Mouse (Mus musculus) spleen, postnatal 36 days (tissue): ENCODE data around the gene Tspan31.
"Not testable (repeated sequence)": the region's sequence is repeated elsewhere in the genome, so short reads cannot be mapped to it uniquely, and the experiment has no call there.

Experiments
- DNase-seq, 2 experiments: peaks; one replicate each; pipeline ENCODE4 v3.0.0; 2022; ENCODE audit warnings: low spot score in 2 of 2, mixed read lengths in 1 of 2

Gene Tspan31

DNA sequence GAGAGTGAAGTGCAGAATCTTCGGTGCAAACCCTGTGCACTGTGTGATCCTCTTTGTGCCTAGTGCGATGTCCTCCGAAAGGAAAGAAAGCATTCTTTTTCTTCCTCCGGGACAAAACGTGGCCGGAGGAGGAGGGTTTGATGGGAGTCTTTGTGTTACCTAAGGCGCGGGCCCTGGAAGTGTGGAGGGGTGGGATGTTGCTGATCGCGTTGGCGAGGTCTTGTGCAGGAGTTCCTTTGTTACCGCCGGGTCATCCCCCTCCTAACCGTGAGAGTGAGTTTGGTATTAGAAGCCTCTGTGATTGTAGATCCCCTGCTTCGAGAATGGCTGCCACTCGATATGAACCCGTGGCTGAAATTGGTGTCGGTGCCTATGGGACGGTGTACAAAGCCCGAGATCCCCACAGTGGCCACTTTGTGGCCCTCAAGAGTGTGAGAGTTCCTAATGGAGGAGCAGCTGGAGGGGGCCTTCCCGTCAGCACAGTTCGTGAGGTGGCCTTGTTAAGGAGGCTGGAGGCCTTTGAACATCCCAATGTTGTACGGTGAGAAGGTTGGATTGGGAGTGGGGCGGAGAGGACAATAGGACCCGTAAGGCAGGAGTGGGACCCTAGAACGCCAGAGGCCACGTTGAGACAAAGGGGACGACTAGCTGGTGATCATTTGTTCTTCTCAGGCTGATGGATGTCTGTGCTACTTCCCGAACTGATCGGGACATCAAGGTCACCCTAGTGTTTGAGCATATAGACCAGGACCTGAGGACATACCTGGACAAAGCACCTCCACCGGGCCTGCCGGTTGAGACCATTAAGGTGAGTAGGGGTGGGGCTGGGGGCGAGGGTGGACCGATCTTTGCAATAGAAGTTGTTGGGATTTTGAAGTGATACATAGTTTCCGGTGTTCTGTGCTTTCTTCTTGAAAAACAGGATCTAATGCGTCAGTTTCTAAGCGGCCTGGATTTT is 5.9 kb downstream of the Tspan31 start:
- DNase-seq, result no peak

DNA sequence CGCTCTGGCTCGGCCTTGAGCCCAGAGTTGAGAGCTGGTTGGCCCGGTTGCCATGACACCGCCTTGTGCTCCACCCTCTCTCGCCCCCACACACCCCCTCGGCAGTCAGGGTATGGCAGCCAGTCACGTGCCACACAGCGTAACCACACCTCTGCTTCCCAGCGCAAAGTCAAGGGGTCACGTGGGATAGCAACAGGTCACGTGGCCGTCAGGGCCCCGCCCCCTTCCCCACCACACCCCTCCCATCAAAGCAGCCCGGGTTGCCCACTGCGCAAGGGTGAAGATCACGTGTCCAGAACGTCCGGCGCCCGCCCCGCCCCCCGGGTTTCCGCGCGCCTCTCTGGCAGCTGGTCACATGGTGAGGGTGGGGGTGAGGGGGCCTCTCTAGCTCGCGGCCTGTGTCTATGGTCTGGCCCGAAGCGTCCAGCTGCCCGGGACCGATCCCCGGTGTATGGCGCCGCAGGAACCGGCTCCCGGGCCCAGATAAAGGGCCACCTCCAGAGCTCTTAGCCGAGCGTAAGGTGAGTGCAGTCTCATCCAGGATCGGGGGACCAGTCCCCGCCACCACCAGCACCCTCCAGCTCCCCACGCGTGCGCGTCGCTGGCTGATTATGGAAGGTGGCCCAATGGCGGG is 6.7 kb downstream of the Tspan31 start, which contains the start of gene Cdk4:
Gene Cdk4, plus strand, starts transcription at position 296 of the 634 bp plus-strand sequence.
- peak; percentile 96 to 97 for DNase-seq

DNA sequence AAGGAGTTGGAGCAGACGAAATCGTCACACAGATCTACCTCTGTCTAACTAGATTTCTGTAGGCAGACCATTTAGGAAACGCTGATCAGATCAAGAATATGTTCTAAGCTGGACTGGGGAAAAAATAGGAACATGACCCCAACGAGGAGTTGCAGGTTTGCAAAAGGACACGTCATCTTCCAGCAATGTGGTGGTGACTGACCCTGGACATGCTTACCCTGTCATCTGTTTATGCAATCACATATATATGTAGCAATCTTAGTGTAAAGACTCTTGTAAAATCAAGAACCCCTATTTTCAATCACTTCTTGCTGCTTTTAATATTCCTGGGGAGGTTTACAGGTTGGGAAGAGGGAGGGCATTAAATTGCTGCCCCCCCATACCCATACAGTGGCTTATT is 7.6 kb downstream of the Tspan31 start:
- DNase-seq, result no peak

DNA sequence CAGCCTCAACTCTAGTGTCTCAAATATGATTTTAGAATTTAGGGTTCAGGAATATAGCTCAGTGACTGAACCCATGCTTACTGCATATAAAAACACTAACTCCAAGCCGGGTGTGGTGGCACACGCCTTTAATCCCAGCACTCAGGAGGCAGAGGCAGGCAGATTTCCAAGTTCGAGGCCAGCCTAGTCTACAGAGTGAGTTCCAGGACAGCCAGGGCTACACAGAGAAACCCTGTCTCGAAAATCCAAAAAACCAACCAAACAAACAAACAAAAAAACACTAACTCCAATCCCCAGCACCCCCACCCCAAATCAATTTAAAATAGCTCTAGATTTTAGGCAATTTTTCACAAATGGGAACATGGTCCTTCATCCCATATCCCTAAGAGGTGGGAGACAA is 8.0 kb downstream of the Tspan31 start:
- DNase-seq, result not testable (repeated sequence)

DNA sequence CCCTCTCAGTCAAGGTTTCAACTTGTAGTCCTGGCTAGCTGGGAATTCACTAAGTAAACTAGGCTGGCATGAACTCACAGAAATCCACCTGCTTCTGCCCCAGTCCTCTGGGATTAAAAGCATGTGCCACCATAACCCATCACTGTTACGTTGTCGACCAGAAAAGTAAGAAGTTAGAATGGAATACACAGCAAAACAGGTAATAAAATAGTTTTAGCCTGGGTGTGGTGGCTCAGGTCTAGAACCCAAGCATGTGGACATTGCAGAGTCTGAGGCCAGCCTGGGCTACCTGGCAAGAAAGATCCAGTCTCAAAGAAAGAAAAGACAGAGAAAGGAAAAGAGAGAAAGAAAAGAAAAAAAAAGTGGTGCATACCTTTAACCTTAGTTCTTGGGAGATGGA is 8.6 kb downstream of the Tspan31 start:
- DNase-seq, result no peak

DNA sequence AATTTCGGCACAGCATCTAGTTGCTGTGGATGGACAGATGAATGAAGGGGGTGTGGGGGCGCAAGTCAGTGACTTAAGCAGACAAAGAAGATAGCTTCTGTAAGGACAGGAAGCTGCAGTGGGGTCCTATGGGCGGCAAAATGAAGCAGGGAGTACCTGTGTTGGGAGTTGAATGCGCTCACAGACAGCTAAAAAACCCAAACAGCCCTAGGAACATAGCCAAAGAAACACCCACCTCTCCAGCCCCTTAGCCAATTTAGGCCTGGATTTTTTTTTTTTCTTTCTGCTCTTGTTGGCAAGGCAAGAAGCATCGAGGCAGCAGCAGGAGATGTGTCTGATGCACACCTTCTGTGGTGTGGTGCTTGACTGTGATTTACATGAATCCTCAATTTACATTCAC is 9.0 kb downstream of the Tspan31 start:
- no peak for DNase-seq

DNA sequence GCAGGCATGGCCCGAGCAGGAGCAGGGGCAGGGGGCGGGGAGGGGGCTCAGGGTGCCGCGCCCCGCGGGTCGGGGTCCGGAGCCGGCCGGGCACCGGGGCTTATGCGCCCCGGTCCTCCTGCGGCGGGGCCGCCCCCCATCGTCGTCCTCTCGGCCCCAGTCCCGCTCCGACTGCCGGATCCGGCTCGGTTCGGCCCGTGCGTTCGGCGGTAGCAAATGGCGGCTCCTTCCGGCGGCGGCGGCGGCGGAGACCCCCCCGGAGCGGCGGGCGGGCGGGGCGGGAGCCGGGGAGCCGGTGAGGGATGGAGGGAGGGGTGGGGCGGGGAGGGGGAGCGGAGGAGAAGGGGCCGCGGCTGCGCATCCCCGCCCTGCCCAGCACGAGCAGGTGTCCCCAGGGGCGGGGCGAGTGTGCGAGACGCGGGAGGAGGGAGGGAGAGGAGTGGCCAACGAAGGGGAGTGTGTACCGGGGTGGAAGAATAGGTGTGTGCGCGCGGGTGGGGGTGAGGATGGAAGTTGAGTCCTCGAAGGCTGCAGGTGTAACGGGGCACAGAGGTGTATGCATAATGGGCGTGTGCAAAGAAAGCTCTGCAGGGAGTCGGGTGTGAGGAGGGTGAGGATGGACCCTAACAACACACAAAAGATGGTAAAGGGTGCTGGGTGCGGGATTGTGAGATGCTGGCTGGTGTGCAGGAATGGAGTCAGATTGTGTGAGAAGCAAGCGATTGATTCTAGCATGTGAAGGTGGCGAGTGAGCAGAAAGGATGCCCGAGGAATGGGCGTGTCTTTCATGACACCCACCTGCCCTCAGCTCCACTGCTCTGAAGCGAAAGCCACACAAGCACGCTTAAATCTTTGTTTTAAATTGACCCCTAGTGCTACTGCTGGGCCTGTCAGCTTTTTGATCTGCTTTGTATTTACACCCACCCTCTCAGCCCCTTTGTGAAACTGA is 9.8 kb downstream of the Tspan31 start, which contains the start of gene March9:
Gene March9, minus strand, starts transcription at position 217 of the 949 bp plus-strand sequence.
- peak; percentile 79 to 83 for DNase-seq

DNA sequence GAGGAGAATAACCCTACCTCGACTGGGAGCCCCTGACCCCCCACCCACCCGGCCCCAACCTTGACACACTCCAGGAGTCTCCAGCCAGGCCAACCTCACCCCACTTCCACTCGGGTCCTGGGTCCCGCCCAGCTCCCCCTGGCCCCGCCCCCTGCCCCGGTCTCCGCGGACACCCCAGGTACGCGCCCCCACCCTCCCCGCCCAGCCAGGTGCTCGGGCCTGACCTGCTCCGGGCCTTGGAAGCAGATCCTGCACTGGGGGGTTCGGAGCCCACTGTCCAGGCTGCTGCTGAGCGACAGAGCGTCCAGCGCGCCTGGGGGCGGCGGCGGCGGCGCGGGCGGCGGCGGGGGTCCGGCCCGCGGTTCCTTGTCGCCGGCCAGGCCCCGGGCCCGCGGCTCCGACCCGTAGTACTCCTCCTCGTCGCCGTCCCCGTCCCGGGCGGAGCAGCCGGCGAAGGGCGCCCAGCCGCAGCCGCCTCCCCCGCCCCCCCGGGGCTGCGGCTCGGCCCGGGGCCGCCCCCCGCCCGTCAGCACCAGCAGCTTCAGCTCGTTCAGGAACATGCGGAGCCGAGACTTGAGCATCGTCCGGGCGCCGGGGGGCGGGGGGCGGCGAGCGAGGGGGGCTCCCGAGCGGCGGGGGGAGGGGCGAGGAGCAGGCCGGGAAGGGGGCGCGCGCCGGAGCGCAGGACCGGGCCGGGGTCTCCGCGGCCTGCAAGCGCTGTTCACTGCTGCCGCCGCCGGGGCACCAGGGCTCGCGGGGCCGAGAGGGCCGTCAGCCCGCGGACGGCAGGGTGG is 10.7 kb downstream of the Tspan31 start:
- no peak for DNase-seq

DNA sequence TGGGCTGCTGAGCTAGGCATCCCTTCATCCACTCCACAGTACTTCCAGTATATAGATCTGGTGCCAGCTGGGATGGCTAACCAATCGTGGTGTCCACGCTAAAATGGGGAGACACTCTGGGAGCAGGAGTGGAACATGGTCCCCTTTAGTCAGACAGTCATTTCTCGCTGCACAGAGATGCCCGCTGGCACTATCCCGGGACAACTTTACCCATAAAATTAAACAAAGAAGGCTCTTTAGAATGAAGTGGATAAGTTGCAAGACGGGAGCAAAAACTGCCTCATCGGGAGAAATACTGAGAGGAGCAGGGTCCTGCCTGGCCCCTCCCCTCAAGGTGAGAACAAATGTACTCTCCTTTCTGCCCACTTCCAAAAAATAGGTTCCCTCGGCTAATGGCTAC is 11.4 kb downstream of the Tspan31 start:
- DNase-seq, result no peak

DNA sequence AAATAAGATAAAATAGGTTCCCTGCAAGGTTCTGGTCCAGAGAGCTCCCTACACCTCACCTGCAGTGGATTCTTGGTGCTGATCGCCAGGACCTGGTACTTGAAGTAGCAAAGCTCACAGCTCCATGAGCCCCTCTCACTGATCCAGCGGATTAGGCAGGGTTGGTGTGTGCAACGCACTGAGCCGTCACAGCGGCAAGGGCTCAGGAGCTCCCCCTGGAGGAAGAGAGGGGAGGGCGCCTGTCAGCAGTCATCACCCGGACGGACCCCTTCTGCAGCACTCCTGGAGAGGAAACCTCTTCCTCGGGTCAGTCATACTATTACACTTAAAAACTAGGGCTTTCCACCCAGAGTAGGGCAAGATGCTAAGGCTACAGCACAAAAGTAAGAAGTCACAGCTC is 11.9 kb downstream of the Tspan31 start:
- DNase-seq, result peak; percentile 66 to 74

DNA sequence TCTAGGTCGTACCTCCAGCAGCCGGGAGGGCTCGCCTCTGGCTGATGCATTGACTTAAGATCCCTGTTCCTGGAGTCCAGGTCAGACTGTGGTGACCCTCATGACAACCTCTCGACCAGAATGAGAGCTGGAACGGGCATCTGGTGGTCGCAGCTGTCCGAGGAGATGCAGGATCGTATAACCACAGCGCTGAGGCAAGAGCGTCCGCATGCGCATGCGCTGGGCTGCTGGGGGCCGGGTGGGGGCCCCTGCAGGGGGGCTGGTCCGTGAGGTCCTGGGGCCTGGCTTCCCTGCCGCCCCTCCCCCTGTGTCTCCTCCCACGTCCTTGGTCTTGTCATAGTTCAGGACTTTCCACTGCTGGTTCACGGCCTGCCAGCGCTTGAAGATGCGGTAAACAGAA is 13.6 kb downstream of the Tspan31 start:
- DNase-seq, result no peak

DNA sequence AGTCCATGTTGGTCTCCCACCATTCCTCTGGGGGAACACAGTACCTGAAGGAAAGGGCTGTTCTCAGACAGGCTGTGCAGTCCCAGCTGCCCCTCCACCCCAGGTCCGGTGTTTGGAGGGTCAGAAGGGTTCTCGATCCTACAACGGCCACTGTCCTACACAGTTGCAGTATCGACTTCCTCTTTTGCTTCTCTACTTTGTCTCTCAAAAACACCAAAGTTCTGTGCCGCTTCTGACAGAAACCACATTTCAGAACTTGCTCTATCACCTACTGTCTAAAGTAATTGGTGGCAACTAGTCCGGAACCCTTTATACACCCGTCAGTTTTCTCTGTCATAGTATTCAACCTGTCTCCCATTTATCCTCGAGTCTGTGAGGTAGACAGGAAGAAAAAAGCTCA is 14.7 kb downstream of the Tspan31 start:
- no peak for DNase-seq

DNA sequence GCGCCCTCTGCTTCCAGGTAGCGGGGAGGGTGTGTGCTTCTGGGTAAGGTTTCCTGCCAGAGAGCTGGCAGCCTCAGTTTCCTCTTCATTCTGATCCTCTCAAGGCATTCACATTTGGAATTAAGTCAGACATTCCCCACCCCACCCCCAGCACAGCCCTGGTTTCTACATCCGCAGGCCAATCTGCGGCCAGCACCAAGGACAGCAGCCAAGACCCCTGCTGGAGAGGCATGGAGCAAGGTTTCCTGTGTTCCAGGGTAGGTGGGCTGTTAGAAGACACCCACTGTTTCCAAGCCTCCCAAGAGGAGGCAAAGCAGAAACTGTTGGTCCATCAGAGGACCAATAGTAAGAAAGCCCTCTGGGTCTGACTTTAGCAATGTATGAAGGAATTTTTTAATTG is 15.4 kb downstream of the Tspan31 start:
- DNase-seq, result no peak

DNA sequence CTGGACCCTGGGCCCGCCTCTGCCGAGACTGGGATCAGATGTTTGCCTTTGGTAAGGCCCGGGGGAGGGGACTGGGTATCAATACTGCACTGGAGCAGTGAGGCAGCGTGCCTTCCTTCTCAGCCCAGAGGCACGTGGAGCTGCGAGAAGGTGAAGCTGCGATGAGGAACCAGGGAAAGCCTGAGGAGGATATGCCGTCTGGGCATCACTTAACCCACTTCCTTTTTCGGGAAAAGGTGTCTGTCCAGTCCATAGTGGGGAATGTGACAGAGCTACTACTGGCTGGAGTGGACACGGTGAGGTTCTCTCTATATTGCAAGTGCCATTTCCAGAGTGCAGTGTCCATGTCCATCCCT is 20.0 kb downstream of the Tspan31 start:
- no peak for DNase-seq

DNA sequence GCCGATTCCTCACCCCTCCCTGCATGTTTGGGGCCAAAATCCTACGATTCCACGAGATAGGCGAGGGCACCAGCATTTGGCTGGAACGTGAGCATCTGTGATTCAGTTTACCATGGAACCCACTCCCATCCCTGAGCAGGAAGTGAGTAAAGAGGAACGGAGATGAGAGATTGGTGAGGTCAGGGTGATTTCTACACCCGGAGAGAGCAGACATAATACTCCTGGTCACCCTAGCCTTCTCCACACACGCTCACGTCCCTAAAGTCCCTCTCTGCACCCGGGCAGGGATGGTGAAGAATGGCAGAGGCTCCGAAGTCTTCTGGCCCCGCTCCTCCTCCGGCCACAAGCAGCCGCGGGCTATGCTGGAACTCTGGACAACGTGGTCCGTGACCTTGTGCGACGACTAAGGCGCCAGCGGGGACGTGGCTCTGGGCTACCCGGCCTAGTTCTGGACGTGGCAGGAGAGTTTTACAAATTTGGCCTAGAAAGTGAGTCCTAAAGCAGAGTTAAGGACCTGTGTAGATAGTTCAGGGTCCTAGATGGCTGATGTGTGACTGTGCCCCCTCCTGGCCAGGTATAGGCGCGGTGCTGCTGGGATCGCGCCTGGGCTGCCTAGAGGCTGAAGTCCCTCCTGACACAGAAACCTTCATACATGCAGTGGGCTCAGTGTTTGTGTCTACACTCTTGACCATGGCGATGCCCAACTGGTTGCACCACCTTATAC is 20.5 kb downstream of the Tspan31 start:
- DNase-seq, result no peak

DNA sequence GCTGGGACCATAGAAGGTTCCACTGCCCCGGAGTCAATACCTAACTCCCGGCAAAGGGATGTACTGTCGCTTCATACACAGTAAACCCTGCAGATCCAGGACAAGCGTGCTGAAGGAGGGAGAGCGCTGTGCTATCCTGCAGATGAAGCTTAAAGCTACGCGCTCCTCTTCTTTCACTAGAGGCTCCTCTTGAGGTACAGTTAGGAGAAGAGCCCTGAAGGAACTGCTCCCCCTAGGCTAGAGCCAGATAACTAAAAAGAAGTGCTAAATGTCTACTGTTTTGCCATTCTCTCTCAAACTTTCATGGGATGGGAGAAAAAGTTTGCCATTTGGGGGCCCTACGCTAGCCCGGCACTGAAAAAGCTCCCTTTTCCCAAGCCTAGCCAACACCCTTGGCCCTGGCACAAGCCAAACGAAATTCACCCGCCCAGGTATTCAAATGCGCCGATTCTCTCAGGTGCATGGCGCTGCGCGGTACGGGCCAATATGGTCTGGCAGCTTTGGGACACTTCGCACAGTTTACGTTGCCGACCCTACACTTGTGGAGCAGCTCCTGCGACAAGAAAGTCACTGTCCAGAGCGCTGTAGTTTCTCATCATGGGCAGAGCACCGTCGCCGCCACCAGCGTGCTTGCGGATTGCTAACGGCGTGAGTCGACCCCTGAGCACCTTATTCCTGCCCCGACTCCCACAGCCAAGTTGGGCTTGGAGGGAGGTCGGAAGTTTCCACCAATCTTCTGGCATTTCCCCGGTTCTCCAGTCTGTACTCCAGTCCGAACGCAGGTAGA is 21.3 kb downstream of the Tspan31 start:
- DNase-seq, result no peak

DNA sequence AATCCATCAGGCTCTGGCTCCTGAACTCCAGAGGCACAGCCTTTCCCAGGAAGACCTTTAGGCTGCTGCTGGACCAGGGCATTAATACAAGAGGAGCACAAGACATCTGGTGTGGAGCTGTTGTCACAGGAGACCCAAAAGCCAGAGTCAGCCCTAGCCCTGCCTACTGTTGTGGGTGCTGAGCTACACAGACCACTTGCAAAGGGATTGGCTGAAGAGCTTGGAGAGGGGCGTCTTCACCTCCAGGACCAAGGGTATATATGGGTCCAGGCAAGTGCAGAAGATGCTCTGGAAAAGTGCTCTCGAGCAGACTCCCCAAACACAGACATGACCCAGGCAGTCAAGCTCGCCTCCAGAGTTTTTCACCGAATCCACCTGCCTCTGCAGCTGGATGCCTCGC is 22.1 kb downstream of the Tspan31 start, which contains the start of gene Cyp27b1:
Gene Cyp27b1, plus strand, starts transcription at position 297 of the 400 bp plus-strand sequence.
- no peak for DNase-seq

DNA sequence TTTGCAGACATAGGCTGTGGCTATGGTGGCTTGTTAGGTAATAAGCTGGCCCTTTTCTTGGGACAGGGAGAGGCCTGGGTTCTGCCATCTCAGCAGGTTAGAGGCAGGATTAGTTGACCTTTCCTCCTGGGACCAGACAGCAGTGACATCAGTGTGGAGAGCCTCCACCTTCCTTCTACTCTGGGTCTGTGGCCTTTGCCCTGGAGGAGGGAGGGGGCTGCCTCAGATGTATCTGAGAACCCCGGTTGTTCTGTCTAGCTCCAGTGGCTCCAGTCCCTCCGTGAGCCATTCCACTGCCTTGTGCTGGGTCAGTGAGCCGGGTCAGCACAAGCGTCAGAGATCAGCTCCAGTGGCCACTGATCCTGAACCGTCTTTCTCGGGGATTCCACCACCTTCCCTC is 26.9 kb downstream of the Tspan31 start:
- no peak for DNase-seq

DNA sequence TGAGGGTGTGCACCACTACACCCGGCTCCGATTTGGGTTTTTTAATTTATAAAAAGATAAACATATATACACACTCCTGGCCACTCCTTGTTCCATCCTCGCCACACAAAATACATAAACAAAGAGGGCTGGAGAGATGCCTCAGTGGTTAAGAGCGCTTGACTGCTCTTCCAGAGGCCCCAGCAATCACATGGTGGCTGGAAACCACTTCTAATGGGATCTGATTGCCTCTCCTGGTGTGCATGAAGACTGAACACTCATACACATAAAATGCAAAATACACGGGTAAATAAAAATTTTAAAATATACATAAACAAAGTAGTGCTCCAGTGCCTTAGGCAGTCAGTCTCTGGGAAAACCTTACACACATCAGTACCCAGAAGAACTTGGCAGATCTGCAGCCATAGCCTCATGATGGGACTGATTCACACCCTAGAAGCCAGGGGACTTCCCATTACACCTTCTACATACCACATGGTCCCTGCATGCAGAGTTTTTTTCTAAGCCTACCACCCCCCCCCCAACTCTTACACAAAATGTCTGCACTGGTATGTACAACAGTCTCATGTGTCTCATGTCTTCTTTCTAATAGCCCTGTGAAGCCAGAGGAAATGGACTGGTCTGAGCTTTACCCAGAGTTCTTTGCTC is 27.5 kb downstream of the Tspan31 start:
- DNase-seq, result no peak
